Mouse (Mus musculus) forebrain, postnatal 0 days (tissue): ENCODE measurements around the gene Rps12-ps3. TPM values are rescaled to one million over a fixed set of nuclear protein-coding genes. Genes with fewer than 3 reads are reported as not detected.

Source experiments
- ATAC-seq: fragments of 200-750 bp; cut with Nextera tagmentation; 2 replicates; pipeline ENCODE4 v1.8.0; 2017; ENCODE audit warnings: mild to moderate bottlenecking, moderate library complexity
- DNase-seq: peaks from one replicate; pipeline ENCODE4 v3.0.0-alpha.2; 2015
- H3K27ac ChIP-seq: fragments of 300-500 bp; sonication (generic); 2 replicates; pipeline ENCODE4 v1.5.1; 2014; ENCODE audit warnings: low read depth, mild to moderate bottlenecking, antibody characterized with exemption, low read length, moderate library complexity, mixed read lengths
- H3K27me3 ChIP-seq: fragments of 300-500 bp; sonication (generic); 2 replicates; pipeline ENCODE4 v1.6.1; 2014; ENCODE audit warnings: mild to moderate bottlenecking, low read length, mixed read lengths; ENCODE audit not compliant: insufficient read depth
- H3K36me3 ChIP-seq: fragments of 300-500 bp; sonication (generic); 2 replicates; pipeline ENCODE4 v1.6.1; 2014; ENCODE audit warnings: mild to moderate bottlenecking, moderate library complexity; ENCODE audit not compliant: insufficient read depth
- H3K4me1 ChIP-seq: fragments of 300-500 bp; sonication (generic); 2 replicates; pipeline ENCODE4 v1.6.1; 2014; ENCODE audit warnings: antibody characterized with exemption; ENCODE audit not compliant: insufficient read depth
- H3K4me2 ChIP-seq: fragments of 300-500 bp; sonication (generic); 2 replicates; pipeline ENCODE4 v1.6.1; 2014; ENCODE audit warnings: low read depth, mild to moderate bottlenecking, moderate library complexity
- H3K4me3 ChIP-seq: fragments of 300-500 bp; sonication (generic); 2 replicates; pipeline ENCODE4 v1.5.1; 2014; ENCODE audit warnings: low read depth, low read length, mixed read lengths
- H3K9ac ChIP-seq: fragments of 300-500 bp; sonication (generic); 2 replicates; pipeline ENCODE4 v1.6.1; 2014; ENCODE audit warnings: mild to moderate bottlenecking
- H3K9me3 ChIP-seq: fragments of 300-500 bp; sonication (generic); 2 replicates; pipeline ENCODE4 v1.6.1; 2016; ENCODE audit warnings: low read length
- CTCF ChIP-seq: sonication (generic); IDR thresholded peaks from 2 replicates; pipeline ENCODE4 v1.5.1; 2016; ENCODE audit warnings: antibody characterized with exemption, control low read depth, low read depth
- WGBS: fragments of 180-500 bp; shearing (Covaris S2); extraction: QIAGEN DNeasy Blood & Tissue Kit; methylation state at CpG from one replicate; pipeline ENCODE4 v1.1.7; 2014; 5-methylcytosine and 5-hydroxymethylcytosine counted together
- polyA plus RNA-seq: library from polyadenylated mRNA; unstranded; fragments of >200 nt; fragmentation: Nextera tagmentation; extraction: Ambion mirVana; gene quantifications from 2 replicates; pipeline ENCODE4 v1.2.1, GENCODE M21; 2015
- total RNA-seq: library from RNA; depleted of rRNA; stranded (reverse); fragments of >200 nt; gene quantifications from 2 replicates; pipeline ENCODE4 v1.2.3, GENCODE M21; 2014

Rps12-ps3 gene
- total and polyA plus RNA-seq, 2 experiments from 2014 or later: 6.9 to 91.9 TPM

DNA sequence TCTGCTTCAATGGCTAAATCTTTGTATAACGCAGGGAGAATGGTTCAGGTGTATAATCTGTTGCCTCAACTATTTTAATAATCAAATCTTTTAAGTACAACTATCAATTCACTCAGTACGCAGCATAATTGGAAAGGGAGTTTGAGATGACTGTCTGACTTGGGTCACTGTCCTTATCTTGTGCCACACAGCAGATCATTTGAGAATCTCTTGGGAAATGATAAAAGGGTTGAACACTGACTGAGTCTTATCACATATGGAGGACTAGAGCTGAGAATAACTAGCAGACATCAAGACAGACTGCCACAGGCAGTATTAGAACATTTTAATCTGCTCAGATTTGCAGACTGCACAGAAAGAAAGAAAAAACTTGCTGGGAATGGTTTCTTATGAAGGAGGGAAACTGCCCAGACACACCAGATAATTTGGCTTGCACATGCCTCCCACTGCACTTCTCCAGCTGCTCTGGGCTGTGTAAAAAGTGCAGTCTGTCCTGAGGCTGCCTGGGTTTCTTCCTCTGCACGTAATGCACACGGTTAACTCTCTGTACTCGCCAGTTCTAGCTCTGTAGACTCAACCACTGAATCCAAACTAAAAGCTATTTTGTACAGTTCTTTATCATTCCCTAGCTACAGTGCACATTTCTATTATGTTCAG is 29.8 kb upstream of the Rps12-ps3 start:
- H3K9ac ChIP-seq: no peak overlapping the region

DNA sequence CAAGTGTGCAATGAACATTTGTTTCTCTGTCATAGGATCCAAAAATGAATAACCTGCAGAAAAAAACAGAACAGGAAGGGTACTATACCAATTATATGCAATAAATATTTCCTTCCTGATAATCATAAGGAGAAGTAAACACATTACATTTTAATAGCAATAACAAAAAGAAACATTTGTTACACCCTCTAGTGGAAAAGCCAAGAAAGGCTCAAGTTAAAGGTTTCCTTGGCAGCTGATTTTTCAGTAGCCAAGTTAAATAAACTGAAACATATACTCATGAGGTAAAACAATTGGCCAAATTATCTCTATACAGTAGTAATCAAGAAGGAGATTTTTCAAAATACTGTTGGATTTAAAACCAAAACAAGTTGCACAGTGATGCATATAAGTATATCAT is 6.8 kb upstream of the Rps12-ps3 start:
- Histone ChIP-seq H3K9ac (no peak overlapping the region), H3K4me1 (no peaks in the 10 kb centered on the region), H3K4me3 (no peak overlapping the region), H3K4me2 (no peak overlapping the region), H3K27ac (no peak overlapping the region), H3K9me3 (no peaks in the 10 kb centered on the region), H3K27me3 (no peaks in the 10 kb centered on the region), H3K36me3 (no peaks in the 10 kb centered on the region)
- DNase-seq (no peak), ATAC-seq (no peak)
- peak; percentile 47 for TF ChIP-seq CTCF

More for the DNA sequence above, 29.8 kb upstream of the Rps12-ps3 start:
- Histone ChIP-seq H3K4me3 (no peak overlapping the region), H3K4me2 (no peak overlapping the region), H3K4me1 (no peaks in the 10 kb centered on the region), H3K36me3 (no peaks in the 10 kb centered on the region), H3K27ac (no peak overlapping the region), H3K27me3 (no peaks in the 10 kb centered on the region), H3K9me3 (no peaks in the 10 kb centered on the region)
- TF ChIP-seq CTCF: no peak
- ATAC-seq (no peak), DNase-seq (no peak)
- 80% methylated on average over 5 of the region's 5 CpGs for WGBS

DNA sequence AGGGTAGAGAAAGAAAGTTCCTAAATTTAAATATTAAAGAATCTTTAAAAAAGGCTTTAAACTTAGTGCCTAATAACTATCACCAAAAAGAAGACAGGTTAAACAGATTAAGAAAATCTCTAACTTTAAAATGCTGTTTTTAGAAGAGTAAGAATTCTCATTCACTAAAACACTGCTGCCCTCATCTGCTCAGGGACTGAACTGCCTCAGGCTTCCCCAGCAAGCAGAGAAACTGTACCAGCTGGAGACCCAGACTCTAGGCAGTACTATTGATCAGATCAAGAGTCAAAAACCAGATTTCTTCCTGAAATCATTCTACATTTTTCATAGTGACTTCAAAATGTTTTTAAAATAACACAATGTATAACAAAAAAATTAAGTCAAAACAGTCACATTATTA is 5.5 kb upstream of the Rps12-ps3 start:
- DNase-seq (peak; percentile 70), ATAC-seq (peak; percentile 74; the same call in 1 of the 2 replicates)
- Histone ChIP-seq H3K9ac (no peak overlapping the region), H3K4me2 (no peak overlapping the region), H3K4me1 (no peaks in the 10 kb centered on the region), H3K4me3 (no peak overlapping the region), H3K36me3 (no peaks in the 10 kb centered on the region), H3K9me3 (no peaks in the 10 kb centered on the region), H3K27me3 (no peaks in the 10 kb centered on the region), H3K27ac (no peak overlapping the region)
- TF ChIP-seq CTCF: peak; percentile 77

DNA sequence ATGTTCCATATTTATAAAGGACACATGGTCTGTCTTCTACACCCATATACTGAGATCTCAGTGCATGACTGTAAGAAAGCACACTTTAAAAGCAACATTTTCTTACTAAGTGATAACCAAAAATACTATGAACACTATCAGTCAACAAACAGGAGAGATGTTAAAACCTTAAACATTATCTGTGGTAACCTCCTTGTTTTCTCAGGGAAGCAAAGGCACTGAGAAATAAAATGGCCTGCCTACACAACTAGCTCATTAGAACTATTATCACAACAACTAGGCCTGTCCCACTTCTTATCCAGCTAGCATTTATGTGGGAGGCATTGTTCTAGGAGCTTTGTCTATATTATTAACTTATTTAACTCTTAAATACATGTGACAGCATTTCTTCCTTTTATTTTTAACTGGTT is 8.7 kb downstream of the Rps12-ps3 start:
- H3K9ac ChIP-seq: no peak overlapping the region
- H3K36me3 ChIP-seq: no peaks in the 10 kb centered on the region
- H3K27ac ChIP-seq: no peak overlapping the region
- TF ChIP-seq CTCF: no peak
- H3K4me2 ChIP-seq: no peak overlapping the region
- no peaks in the 10 kb centered on the region for H3K27me3 ChIP-seq
- no peaks in the 10 kb centered on the region for H3K9me3 ChIP-seq
- no peak for DNase-seq
- ATAC-seq: no peak
- H3K4me3 ChIP-seq: no peak overlapping the region
- no peaks in the 10 kb centered on the region for H3K4me1 ChIP-seq

DNA sequence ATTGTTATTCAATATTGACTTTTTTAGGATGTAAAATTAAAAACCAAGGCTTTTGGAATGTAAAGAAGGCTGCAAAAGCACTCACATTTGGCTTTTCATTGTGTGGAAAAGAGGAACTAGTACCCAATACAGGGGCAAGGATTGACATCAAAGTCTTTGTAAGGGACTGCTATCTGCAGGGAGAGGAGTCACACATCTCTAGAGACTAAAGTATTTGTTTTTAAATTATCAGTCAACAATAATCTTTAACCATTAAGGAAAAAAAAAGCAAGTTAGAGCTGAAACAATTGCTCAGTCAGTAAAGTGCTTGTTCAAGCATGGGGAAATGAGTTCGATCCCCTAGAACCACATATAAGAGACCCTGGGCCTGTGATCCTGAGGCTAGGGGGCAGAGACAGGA is 14.6 kb downstream of the Rps12-ps3 start:
- Histone ChIP-seq H3K9me3 (no peaks in the 10 kb centered on the region), H3K4me1 (peaks cover 10% of the 10 kb centered on the region; the same call in 1 of the 2 replicates), H3K27ac (no peak overlapping the region), H3K4me2 (no peak overlapping the region), H3K9ac (no peak overlapping the region), H3K27me3 (no peaks in the 10 kb centered on the region), H3K4me3 (no peak overlapping the region), H3K36me3 (no peaks in the 10 kb centered on the region)
- DNase-seq (no peak), ATAC-seq (no peak)
- TF ChIP-seq CTCF: no peak
- WGBS: 100% methylated on average over 1 of the region's 1 CpGs

DNA sequence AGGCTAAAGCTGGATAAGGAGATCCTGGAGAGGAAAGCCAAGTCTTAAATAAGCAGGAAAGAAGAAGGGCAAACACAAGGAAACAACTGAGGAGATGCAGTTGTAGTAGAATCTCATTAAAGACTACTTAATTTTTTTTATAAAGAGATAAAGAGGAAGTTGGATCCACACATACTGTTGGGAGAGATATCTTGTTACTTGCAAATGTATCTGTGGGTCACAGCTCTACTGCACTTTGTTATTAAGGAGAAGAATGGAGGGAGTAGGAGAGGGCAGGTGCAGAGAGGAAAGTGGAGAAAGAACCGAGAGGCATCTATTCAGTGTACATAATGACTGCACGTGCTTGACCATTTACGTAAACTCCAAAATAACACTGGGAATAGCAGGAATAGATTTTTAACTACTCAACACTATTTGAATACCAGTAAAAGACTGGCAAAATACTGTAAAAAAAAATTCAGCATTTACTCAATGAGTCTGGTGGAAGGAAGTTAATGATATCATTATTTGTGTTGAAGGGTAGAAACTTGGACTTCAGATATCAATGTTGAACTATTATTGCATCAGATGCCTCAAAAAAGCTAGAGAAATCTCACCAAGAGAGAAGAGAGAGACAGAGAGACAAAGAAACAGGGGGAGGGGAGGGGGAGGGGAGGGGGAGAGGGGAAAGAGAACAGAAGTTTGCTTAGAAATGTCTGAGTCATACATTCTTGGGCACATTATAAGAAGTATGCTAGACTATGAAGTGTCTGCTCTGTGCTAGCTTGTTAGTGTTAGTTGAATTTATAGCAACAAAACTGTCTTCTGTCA is 16.0 kb downstream of the Rps12-ps3 start:
- DNase-seq: no peak
- Histone ChIP-seq H3K9ac (no peak overlapping the region), H3K4me3 (no peak overlapping the region), H3K36me3 (no peaks in the 10 kb centered on the region), H3K4me1 (peaks cover 16% of the 10 kb centered on the region), H3K4me2 (no peak overlapping the region), H3K27ac (no peak overlapping the region), H3K27me3 (no peaks in the 10 kb centered on the region), H3K9me3 (no peaks in the 10 kb centered on the region)
- ATAC-seq: no peak
- WGBS: 49% methylated on average over 3 of the region's 3 CpGs
- TF ChIP-seq CTCF: no peak

DNA sequence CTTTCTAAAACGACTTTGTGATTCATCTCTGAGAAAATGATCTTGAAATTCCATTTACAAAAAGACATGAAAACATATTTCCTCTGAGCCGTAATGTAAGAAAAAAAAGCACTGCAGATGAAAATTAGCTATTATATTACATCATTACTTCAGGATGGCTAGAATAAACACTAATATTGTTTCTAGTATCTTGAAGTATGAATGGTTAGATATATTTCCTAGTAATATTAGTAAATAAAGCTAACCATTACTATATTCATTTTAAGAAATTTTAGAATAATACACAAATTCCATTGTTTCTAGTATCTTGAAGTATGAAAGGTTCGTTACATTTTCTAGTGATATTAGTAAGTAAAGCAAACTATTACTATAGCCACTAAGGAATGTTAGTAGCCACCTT is 17.8 kb downstream of the Rps12-ps3 start:
- no peak for TF ChIP-seq CTCF

More for the DNA sequence above, 17.8 kb downstream of the Rps12-ps3 start:
- Histone ChIP-seq H3K27me3 (no peaks in the 10 kb centered on the region), H3K9me3 (no peaks in the 10 kb centered on the region), H3K4me1 (peaks cover 30% of the 10 kb centered on the region), H3K27ac (no peak overlapping the region), H3K9ac (no peak overlapping the region), H3K4me2 (no peak overlapping the region), H3K4me3 (no peak overlapping the region), H3K36me3 (no peaks in the 10 kb centered on the region)
- ATAC-seq (no peak), DNase-seq (no peak)
- 83% methylated on average over 3 of the region's 3 CpGs for WGBS
